Mouse (Mus musculus): Measurements from ENCODE around the gene Gcdh. TPM values are rescaled to one million over a fixed set of nuclear protein-coding genes. Genes with fewer than 3 reads are reported as not detected.

Gcdh gene
- total RNA-seq, 4 experiments from 2014 or later, result 29.8 to 43.0 (median 36.5) TPM

DNA sequence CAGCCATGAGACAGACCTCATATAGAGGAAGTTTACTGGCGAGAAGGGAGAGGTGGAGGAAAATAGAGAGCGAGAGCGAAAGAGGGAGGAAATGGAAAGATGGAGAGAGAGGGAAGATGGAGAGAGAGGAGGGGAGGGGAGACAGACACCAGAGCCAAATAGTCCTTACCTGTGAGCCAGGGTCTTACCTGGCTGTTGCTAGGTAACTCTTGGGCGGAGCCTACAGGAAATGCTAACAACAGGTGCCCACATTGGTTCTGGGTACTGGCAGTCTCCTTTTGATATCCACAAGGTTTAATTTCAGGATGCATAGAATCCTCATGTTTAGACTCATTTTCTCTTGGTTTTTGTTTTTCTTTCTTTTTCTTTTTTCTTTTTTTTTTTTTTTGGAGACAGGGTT is 20.7 kb downstream of the Gcdh start:
- DNase-seq (ENCODE audit: low spot score in 2 of 2), result no peak

DNA sequence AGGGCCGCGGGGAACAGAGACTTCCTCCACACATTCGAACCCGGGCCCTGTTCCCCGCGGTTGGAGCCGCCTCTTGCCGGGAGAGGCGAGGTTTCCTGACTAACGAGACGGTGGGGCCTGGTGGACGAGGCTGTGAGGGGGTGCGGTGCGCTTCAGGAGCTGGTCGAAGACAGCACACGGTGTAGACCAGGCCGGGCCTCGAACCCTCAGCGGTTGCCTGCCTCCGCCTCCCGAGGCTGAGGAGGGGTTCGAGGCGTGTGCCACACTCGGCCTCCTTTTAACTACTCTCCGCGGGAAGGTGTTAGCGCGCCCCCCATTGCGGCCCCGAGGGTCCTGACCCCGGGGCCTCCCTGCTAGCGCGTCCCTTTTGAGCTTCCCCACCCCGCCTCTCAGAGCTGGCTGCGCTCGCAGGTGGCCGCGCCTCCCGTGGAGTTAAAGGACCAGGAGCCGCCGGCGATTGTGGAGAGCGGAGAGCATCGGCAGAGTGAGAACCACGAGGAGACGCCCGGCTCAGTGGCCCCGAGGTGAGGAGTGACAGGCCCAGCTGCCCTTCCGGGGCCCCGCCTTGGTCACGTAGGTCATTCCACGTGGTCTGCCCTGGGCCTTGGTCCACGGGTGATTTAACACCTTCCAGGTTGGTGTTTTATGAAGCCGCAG is 21.3 kb downstream of the Gcdh start:
- DNase-seq (ENCODE audit: low spot score in 2 of 2), result no peak

DNA sequence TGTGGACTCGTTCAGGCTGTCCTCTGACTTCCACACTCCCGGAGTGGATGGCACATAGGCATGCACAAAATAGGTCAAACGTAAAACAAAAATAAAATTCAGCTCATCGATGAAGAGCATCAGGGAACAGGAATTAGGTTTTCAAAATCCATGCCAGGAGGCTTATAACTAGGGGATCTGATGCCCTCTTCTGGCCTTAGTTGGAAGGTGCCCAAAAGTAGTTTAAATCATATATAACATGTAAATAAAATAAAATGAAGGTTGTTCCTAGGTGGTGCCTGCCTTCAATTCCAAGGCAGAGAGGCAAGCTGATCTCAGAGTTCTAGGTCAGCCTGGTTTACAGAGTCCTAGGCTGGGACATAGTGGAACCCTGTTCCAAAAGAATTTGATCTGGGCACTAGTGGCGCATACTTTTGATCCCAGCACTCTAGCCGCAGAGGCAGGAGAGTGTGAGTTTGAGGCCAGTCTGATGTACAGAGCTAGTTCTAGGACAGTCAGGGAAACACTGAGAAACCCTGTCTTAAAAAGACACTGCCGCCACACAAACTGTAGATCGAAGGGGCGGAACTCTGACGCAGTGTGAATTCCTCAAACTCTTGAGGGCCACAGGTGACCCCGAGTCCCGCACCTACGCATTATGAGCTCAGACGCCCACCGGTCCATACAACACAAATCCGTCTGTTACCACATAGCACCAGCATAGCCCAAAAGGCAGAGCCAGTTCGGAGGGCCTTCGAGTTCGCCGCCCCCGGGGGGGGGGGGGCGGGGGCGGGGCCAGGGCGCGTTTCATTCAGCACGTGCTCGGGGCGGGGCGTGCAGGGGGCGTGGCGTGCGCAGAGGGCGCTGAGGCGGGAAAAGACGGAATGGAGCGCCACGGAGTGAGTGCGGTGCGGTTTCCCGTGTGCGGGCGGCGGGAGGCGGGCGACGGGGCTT is 22.1 kb downstream of the Gcdh start, which contains the start of gene Syce2:
Syce2 (plus strand) TSS at position 736 of the 933 bp plus-strand sequence.
- peak in 1 of 2 experiments; percentile 21 for DNase-seq (ENCODE audit: low spot score in 2 of 2)

DNA sequence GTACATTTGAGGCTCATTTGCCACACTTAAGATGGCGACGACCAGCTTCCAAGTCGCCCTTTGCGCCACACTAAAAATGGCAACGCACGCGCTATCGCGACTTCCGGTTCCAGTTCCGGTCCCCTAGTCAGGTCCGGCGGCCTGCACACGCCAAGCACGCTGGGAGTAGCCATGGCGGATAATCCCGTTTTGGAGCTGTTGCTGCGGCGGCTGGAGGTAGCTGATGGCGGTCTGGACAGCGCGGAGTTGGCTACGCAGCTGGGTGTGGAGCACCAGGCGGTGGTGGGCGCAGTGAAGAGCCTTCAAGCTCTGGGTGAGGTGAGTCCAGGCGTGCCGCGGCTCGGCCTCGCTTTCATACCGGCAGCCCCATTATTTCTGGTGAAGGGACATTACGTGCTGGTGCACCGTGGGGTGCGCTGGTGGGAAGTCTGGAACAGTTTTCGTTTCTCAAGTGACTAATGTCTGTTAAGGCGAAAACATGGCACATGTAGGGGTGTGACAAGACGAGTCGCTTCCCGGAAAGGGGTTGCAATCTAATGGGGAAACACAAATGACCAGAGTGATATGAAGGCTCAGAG is 36.8 kb downstream of the Gcdh start, which contains the start of gene Farsa:
Farsa (plus strand) TSS at position 126 of the 578 bp plus-strand sequence.
- DNase-seq (ENCODE audit: low spot score in 2 of 2), result peak; percentile 87 to 93

DNA sequence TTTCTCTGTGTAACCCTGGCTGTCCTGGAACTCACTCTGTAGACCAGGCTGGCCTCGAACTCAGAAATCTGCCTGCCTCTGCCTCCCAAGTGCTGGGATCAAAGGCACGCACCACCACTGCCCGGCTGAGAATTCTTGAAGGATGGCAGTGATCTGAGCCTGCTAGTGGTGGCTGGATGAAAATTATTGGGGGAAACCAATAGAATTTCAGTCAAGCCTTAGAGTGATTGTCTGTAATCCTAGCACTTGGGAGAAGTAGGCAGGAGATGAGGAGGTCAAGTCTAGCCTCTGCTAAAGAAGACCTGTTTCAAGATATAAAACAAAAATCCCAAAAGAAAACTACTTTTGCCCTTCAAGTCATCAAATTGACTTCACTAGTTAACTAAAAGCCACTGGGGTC is 37.3 kb downstream of the Gcdh start:
- no peak for DNase-seq (ENCODE audit: low spot score in 2 of 2)

DNA sequence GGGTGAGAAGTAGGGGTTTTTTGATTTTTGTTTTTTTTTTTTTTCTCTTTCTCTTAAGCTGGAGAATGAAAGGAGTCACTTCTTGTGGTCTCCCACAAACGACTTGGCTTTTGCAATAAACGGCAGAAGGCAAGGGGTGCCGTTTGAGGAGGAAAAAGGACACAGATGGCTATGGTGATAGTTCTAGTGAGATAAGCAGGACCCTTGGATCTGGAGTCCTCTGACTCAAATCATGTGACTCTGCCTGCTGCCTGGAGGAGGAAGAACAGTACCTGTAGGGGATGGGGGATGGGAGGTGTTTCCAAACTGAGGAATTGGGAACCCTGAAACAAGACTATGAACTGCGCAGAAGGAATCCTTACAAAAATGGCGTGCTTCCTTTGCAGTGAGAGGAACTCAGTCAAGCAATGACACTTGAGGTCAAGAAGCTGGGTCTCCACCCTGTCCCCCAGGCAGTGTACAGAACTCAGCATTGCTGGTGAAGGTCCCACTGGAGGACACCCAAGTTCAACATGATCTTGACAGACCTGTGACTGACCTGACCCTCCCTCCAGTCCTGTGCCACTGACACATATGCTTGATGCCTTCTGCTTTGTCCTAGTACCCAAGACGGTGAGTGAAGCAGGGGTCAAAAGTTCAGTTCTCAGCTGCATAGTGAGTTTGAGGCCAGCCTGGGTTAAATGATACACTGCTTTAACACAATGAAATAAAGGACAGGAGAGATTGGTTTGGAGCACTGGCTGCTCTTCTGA is 45.9 kb downstream of the Gcdh start:
- DNase-seq (ENCODE audit: low spot score in 2 of 2), result no peak

GRCm38 (mm10) chr8:84846722-84847572 is 46.8 kb downstream of the Gcdh start, which contains the start of gene Calr:
TSS of gene Calr (minus strand) at chr8:84846934.
- DNase-seq (ENCODE audit: low spot score in 2 of 2), result peak; percentile 95 to 100

DNA sequence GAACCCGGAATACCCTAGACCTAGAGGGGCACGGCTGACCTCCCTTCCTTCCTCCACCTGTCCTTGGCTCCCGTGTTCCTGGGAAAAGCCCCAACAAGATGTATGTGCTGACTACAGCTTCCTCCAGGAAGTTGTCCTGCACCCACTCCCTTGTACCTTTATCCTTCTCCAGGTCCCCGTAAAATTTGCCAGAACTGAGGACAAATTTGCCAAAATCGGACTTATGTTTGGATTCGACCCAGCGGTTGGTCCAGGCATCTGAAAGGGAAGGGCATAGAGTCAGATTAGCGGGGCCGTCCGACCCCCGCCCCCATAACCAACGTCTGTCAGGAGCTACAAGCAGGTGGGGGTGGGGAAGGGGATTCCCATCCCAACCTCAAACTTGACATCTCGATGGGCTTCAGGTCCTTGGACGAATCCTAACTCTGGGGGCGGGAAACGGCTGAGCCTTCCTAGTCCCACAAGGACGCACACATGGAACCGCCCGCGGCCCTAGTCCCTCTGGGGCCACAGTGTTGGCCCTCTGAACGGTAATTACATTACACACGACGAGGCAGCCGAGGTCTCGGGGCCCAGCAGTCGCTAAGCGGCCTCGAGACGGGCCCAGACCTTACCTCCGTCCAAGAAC is 47.5 kb downstream of the Gcdh start:
- DNase-seq (ENCODE audit: low spot score in 2 of 2), result no peak

DNA sequence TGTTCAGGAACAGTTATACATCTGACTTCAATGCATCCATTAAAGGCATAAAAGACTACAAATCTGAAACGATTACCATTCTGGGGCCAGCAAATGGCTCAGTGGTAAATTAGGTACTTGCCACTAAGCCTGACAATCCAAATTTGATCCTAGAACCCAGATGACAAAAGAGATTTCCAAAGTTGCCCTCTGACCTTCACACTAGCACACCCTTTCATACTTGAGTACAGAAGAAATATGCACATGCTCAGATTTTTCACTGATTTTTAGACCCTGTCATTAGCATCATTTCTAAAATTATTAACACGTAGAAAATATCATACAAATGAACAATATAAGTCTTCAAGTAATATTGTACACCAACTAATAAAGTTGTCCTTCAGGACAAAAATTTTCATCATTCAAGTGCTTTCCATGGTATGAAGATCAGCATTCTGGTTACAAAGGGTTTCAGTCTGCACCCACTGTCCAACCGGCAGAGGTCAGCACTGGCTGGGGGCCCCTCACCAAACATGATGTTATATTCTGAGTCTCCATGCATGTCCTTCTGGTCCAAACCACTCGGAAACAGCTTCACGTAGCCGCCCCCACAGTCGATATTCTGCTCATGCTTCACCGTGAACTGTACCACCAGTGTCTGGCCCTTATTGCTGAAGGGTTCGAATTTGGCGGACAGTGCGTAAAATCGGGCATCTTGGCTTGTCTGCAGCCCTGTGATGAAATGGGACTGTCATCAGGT is 48.2 kb downstream of the Gcdh start:
- DNase-seq (ENCODE audit: low spot score in 2 of 2), result no peak

DNA sequence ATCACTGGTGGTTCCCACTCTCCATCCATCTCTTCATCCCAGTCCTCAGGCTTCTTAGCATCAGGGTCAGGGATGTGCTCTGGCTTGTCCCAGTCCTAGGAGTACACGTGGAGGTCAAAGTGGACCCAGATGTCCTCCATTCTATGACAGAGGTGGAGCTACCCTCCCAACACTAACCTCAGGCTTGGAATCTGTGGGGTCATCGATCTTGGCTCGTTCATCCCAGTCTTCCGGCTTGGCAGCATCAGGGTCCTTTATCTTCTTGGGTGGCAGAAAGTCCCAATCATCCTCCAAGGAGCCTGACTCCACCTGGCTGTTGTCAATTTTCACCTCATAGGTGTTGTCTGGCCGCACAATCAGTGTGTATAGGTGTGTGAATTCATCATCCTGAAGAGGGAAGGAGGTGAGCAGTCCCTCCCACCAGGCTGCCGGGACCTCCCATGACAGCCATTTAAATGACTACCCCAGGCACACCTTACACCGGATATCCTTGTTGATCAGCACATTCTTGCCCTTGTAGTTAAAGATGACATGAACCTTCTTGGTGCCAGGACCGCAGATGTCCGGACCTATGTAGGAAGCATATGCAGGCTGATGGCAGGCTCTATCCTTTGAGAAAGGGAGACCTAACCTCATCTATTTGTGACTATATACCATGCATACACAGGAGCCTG is 49.2 kb downstream of the Gcdh start:
- no peak for DNase-seq (ENCODE audit: low spot score in 2 of 2)

DNA sequence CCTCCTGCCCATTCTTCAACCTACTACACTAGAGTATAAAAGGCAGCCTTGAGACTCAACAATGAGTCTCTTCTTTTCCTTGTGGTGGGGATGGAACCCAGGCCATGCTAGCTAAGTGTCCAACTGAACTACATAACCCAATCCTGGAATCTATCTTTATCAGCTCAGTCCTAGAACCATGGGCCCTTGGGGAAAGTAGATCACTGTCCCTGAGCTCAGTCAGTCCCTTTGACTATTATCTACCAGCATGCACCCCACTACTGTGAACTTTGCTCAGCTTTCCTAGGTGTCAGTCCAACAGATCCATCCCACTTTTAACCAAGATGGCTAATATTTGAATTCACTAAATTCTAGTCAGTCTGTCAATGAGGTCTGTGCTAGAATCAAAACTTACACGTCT is 52.2 kb downstream of the Gcdh start:
- no peak for DNase-seq (ENCODE audit: low spot score in 2 of 2)

DNA sequence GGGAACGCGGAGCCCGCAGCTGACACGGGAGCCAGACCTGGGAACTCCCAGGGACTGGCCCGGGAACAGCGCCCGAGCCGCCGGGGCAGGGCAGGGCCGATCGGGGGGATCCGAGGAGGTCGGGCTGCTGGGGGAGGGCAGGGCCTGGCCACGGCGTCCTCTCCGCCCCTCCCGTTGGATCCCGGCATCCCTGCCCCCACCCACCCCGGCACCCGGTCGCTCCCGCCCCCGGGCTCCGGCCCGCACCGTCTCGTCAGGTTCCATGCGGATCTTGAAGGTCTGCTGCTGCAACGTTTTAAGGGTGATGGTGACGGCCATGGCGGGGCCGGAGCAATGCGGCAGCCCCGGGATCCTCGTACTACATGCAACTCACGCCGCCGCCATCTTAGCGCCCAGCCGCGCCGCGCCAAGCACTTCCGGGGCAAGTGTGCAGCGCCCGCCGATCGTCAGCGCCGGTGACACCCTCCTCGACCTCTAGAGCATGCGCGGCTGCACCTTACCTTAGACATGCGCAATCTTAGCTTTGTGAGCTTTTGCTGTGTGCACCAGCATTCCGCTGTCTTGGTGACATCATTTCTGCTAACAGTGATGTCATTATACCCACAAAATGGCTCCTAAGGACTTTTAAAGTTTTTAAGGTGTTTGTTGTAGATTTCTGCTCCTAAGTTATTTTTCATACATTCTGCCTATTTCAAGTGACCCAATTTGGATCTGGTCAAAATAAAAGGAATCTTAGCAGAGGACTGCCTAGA is 53.3 kb downstream of the Gcdh start, which contains the start of gene Rad23a:
Rad23a (minus strand) TSS at position 418 of the 752 bp plus-strand sequence.
- peak; percentile 84 to 90 for DNase-seq (ENCODE audit: low spot score in 2 of 2)

GRCm38 (mm10) chr8:84839875-84840247 is 53.9 kb downstream of the Gcdh start:
- no peak for DNase-seq (ENCODE audit: low spot score in 2 of 2)

DNA sequence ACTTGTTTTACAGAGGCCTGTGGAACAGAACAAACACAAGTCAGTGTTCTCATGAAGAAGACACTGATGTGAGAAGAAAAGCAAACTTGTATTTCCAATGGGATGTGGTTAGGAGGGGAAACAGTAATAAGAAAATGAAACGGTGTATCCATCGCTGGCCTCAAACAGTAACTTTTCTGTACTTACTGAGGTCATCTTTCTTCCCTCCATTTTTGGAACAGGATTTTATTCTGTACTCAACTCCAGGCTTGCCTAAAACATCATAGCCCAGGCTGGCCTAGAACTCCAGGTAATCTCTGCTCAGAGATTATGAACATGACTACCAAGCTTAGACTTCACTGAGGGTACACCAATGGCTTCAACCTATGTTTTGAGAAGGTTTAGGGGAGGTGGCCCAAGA is 54.3 kb downstream of the Gcdh start:
- DNase-seq (ENCODE audit: low spot score in 2 of 2), result no peak

- DNase-seq (ENCODE audit: low spot score in 2 of 2), result no peak
Observed at GRCm38 (mm10) chr8:84838513-84838912, 55.2 kb downstream of the Gcdh start.

GRCm38 (mm10) chr8:84837912-84838470 is 55.7 kb downstream of the Gcdh start:
- DNase-seq (ENCODE audit: low spot score in 2 of 2), result no peak

GRCm38 (mm10) chr8:84837149-84837911 is 56.4 kb downstream of the Gcdh start:
- no peak for DNase-seq (ENCODE audit: low spot score in 2 of 2)

All from left cerebral cortex, adult 8-10 months (tissue).